In the genomic region with DNA sequence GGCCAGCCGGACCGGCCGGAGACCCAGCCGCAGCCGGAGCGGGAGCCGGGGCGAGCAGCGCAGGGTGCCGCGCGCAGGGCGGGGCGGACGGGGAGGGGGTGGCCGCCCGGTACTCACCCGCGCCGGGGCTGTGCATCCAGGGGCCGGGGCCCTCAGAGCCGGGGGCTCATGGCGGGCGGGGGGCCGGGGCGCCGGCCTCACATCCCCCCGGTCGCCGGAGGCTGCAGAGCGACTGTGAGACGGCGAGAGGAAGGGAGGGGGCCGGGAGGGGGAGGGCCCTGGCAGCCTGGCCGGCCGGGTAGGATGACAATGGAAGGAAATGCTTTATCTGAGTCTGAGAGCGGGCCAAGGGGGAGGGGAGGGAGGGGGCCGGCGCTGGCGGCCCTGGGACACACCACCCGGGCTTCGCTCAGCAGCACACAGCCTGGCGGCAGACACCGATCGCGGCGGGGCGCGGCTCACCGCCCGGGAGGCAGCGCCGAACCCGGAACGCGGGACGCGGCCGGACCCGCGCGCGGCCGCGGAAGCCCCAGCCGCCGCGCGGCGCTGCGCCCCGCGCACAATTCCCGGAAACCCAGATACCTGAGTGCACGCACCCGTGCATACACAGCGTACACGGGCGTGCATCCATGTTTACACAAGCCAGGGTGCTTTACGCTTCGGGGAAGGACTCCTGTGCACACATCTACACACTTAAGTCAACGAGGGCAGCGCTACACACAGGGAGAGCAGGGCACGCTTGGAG, we compare ENCODE assay signal across 8 mouse cellular contexts. TPM values are rescaled to one million over a fixed set of nuclear protein-coding genes. Genes with fewer than 3 reads are reported as not detected.
DNase-seq lines count a peak whose midpoint lies in the region; ATAC-seq and TF ChIP-seq lines count a peak whose summit lies in the region.

No protein-coding gene starts in this region.

- H3K79me2 ChIP-seq in CH12.LX (replicated peaks; ENCODE audit: control insufficient read depth, extremely low read depth, insufficient read depth, poor library complexity, severe bottlenecking), result peaks cover 39% of the 10 kb centered on the region

- peaks cover 30 to 50% of the 10 kb centered on the region in 2 experiments for H3K4me1 ChIP-seq in CH12.LX (ENCODE audit: control insufficient read depth in 1 of 2, insufficient read depth in 2 of 2)
- peaks cover 45% of the 10 kb centered on the region for H3K4me1 ChIP-seq in embryonic facial prominence, embryonic 12.5 days
- H3K4me1 ChIP-seq in heart, embryonic 14.5 days (ENCODE audit: control insufficient read depth in 2 of 2, insufficient read depth in 2 of 2, low read length in 2 of 2), result peaks cover 29 to 48% of the 10 kb centered on the region in 2 experiments
- peaks cover 61% of the 10 kb centered on the region for H3K4me1 ChIP-seq in kidney, embryonic 16.5 days (ENCODE audit: insufficient read depth, low read length)

- H3K27ac ChIP-seq in CH12.LX (ENCODE audit: insufficient read depth, low read depth), result peak overlapping the region; percentile 51
- H3K27ac ChIP-seq in embryonic facial prominence, embryonic 12.5 days, result peak overlapping the region; percentile 97
- H3K27ac ChIP-seq in heart, embryonic 14.5 days (replicated peaks in 1 of 2; ENCODE audit: control insufficient read depth in 1 of 2, insufficient read depth in 1 of 2, low read depth in 2 of 2, low read length in 2 of 2), result peak overlapping the region; percentile 90 to 93
- peak overlapping the region; percentile 97 for H3K27ac ChIP-seq in kidney, embryonic 16.5 days (ENCODE audit: low read length)

- peak overlapping the region; percentile 44 for H3K4me2 ChIP-seq in CH12.LX (ENCODE audit: insufficient read depth, low read depth, poor library complexity, severe bottlenecking)
- peak overlapping the region; percentile 77 for H3K4me2 ChIP-seq in embryonic facial prominence, embryonic 12.5 days (replicated peaks)
- peak overlapping the region; percentile 87 for H3K4me2 ChIP-seq in heart, embryonic 14.5 days (ENCODE audit: low read length)
- peak overlapping the region; percentile 92 for H3K4me2 ChIP-seq in kidney, embryonic 16.5 days (replicated peaks; ENCODE audit: low read depth, low read length)

- peak; percentile 80 for ATAC-seq in embryonic facial prominence, embryonic 12.5 days (ENCODE audit: insufficient number of reproducible peaks, insufficient read depth, low FRiP score, low TSS enrichment)
- ATAC-seq in heart, embryonic 14.5 days (ENCODE audit: insufficient number of reproducible peaks, insufficient read depth, low FRiP score, low read depth), result peak; percentile 86
- peak; percentile 90 for ATAC-seq in kidney, embryonic 16.5 days (ENCODE audit: low FRiP score, low TSS enrichment)

- no peaks in the 10 kb centered on the region for H3K36me3 ChIP-seq in CH12.LX (replicated peaks in 1 of 2; ENCODE audit: control insufficient read depth in 1 of 2, insufficient read depth in 1 of 2, low read length in 1 of 2)
- H3K36me3 ChIP-seq in embryonic facial prominence, embryonic 12.5 days, result no peaks in the 10 kb centered on the region
- H3K36me3 ChIP-seq in heart, embryonic 14.5 days (ENCODE audit: control insufficient read depth, insufficient read depth, low read length), result peaks cover 2% of the 10 kb centered on the region; the same call in 1 of the 2 replicates
- H3K36me3 ChIP-seq in kidney, embryonic 16.5 days (ENCODE audit: insufficient read depth, low read length), result no peaks in the 10 kb centered on the region

- TF ChIP-seq POLR2A in CH12.LX (IDR thresholded peaks at IDR 0.05; ENCODE audit: low read depth, low read length), result peak; percentile 53

- peak; percentile 75 for DNase-seq in CH12.LX (ENCODE audit: extremely low read depth)
- DNase-seq in adrenal gland, postnatal 10 days, result peak; percentile 82
- peak; percentile 83 for DNase-seq in lung, postnatal 10 days
- peak; percentile 45 for DNase-seq in retina, postnatal 7 days (ENCODE audit: low read depth, low spot score)
- DNase-seq in natural killer cell, adult 2 months (ENCODE audit: low spot score in 2 of 2), result no peak

- dilution Hi-C loops in CH12.LX (cut with MboI; ENCODE audit: extremely low pct_ligation_motif_present, extremely low pct_unique_long_range_greater_than_20kb, low sequenced_read_pairs), result no loop called here

- no peak for TF ChIP-seq EP300 in CH12.LX (IDR thresholded peaks at IDR 0.05; ENCODE audit: low read length)

- in situ Hi-C loops in CH12.LX (cut with MboI; ENCODE audit: low pct_ligation_motif_present, low pct_unique_long_range_greater_than_20kb, low sequenced_read_pairs), result loop anchor here (25.0 kb wide), 1 partner anchor 369 kb away; no protein-coding TSS in a partner anchor

- TF ChIP-seq RAD21 in CH12.LX (IDR thresholded peaks at IDR 0.05; ENCODE audit: low read depth, low read length), result no peak

- peaks cover 3% of the 10 kb centered on the region for H3K27me3 ChIP-seq in CH12.LX (replicated peaks)
- no peaks in the 10 kb centered on the region for H3K27me3 ChIP-seq in embryonic facial prominence, embryonic 12.5 days
- H3K27me3 ChIP-seq in heart, embryonic 14.5 days (ENCODE audit: control insufficient read depth, insufficient read depth, low read length), result no peaks in the 10 kb centered on the region
- H3K27me3 ChIP-seq in kidney, embryonic 16.5 days (ENCODE audit: insufficient read depth, low read length), result no peaks in the 10 kb centered on the region

- WGBS in embryonic facial prominence, embryonic 12.5 days, result under 1% methylated on average over 63 of the region's 84 CpGs
- WGBS in heart, embryonic 14.5 days, result under 1% methylated on average over 73 of the region's 84 CpGs
- WGBS in kidney, embryonic 16.5 days, result 0% methylated on average over 52 of the region's 84 CpGs

- no peaks in the 10 kb centered on the region for H3K9me3 ChIP-seq in CH12.LX (replicated peaks; ENCODE audit: low read length)
- H3K9me3 ChIP-seq in embryonic facial prominence, embryonic 12.5 days, result no peaks in the 10 kb centered on the region
- no peaks in the 10 kb centered on the region for H3K9me3 ChIP-seq in heart, embryonic 14.5 days (ENCODE audit: control insufficient read depth, low read length)
- H3K9me3 ChIP-seq in kidney, embryonic 16.5 days (ENCODE audit: low read length), result no peaks in the 10 kb centered on the region

- peak overlapping the region; percentile 65 to 92 (median 68) for H3K4me3 ChIP-seq in CH12.LX (replicated peaks in 1 of 3; ENCODE audit: low read depth in 2 of 3, low read length in 2 of 3, poor library complexity in 1 of 3)
- H3K4me3 ChIP-seq in embryonic facial prominence, embryonic 12.5 days, result peak overlapping the region; percentile 74
- peak overlapping the region; percentile 64 to 79 for H3K4me3 ChIP-seq in heart, embryonic 14.5 days (ENCODE audit: control insufficient read depth in 1 of 2, insufficient read depth in 1 of 2, low read depth in 1 of 2, low read length in 2 of 2)
- peak overlapping the region; percentile 85 for H3K4me3 ChIP-seq in kidney, embryonic 16.5 days (ENCODE audit: low read length)

- peak in 1 of 2 experiments; percentile 18; a peak in 1 of 4 replicates for TF ChIP-seq CTCF in CH12.LX (conservative IDR thresholded peaks at IDR 0.05 in 1 of 2, IDR thresholded peaks at IDR 0.05 in 1 of 2; ENCODE audit: low read depth in 2 of 2, low read length in 2 of 2)

- H3K9ac ChIP-seq in CH12.LX (ENCODE audit: insufficient read depth, low read depth), result peak overlapping the region; percentile 84
- peak overlapping the region; percentile 97 for H3K9ac ChIP-seq in embryonic facial prominence, embryonic 12.5 days
- H3K9ac ChIP-seq in heart, embryonic 14.5 days (ENCODE audit: low read length), result peak overlapping the region; percentile 88
- H3K9ac ChIP-seq in kidney, embryonic 16.5 days (replicated peaks; ENCODE audit: low read length), result peak overlapping the region; percentile 98

TF ChIP-seq in CH12.LX, 34 proteins besides CTCF, POLR2A, EP300 and RAD21 (continues in another document):
- TF ChIP-seq ELF1 (IDR thresholded peaks at IDR 0.05; ENCODE audit: low read depth, low read length) (peak; percentile 60), UBTF (IDR thresholded peaks at IDR 0.05; ENCODE audit: low read depth, low read length) (peak; percentile 49), JUND (conservative IDR thresholded peaks at IDR 0.05; ENCODE audit: low read depth, low read length) (no peak), HCFC1 (IDR thresholded peaks at IDR 0.05; ENCODE audit: low read depth, low read length) (no peak), SMC3 (IDR thresholded peaks at IDR 0.05; ENCODE audit: low read depth, low read length) (no peak), USF2 (conservative IDR thresholded peaks at IDR 0.05; ENCODE audit: low read depth, low read length) (no peak), E2F4 (IDR thresholded peaks at IDR 0.05; ENCODE audit: insufficient replicate concordance, low read depth, low read length) (no peak), KAT2A (IDR thresholded peaks at IDR 0.05; ENCODE audit: insufficient replicate concordance, low read length) (no peak), JUN (IDR thresholded peaks at IDR 0.05; ENCODE audit: insufficient read depth, low read depth, low read length) (no peak), MYC (IDR thresholded peaks at IDR 0.05; ENCODE audit: low read depth, low read length) (no peak), CHD2 (IDR thresholded peaks at IDR 0.05; ENCODE audit: low read length) (peak; percentile 62), TBP (conservative IDR thresholded peaks at IDR 0.05; ENCODE audit: low read depth, low read length) (no peak), USF1 (IDR thresholded peaks at IDR 0.05; ENCODE audit: low read depth, low read length) (no peak), MAFK (IDR thresholded peaks at IDR 0.05; ENCODE audit: insufficient replicate concordance, low read length) (no peak), RCOR1 (conservative IDR thresholded peaks at IDR 0.05; ENCODE audit: low read depth, low read length) (no peak)

RNA-seq across cellular contexts. Expression of a gene that starts 12.9 kb away (rescaled TPM):
- total RNA-seq in CH12.LX (2012; rRNA removed) (18.0 and 21.7 TPM in 2 replicates), CH12.LX (2014; rRNA removed) (17.7 and 19.8 TPM in 2 replicates)
- polyA plus RNA-seq in CH12.LX (2012; ENCODE audit: insufficient read length, low read depth), result 47.8 and 55.2 TPM in 2 replicates
- 10 to 100 TPM; 50.4 to 76.7 TPM for total RNA-seq in adrenal gland, postnatal 10 days (2021)
- 33.5 and 38.8 TPM in 2 replicates for polyA plus RNA-seq in embryonic facial prominence, embryonic 12.5 days (2016; fragmentation: Nextera tagmentation; extraction: Ambion mirVana)
- 25.7 and 26.7 TPM in 2 replicates for polyA plus RNA-seq in heart, embryonic 14.5 days (2014; fragmentation: Nextera tagmentation; extraction: Ambion mirVana)
- polyA plus RNA-seq in kidney, embryonic 16.5 days (2015; fragmentation: Nextera tagmentation; extraction: Ambion mirVana), result 37.3 and 40.0 TPM in 2 replicates

RNA-seq across cellular contexts. Expression of a gene that starts 53.1 kb away (rescaled TPM):
- total RNA-seq in CH12.LX (2012; rRNA removed) (35.0 and 39.4 TPM in 2 replicates), CH12.LX (2014; rRNA removed) (23.2 and 25.4 TPM in 2 replicates)
- 50.6 and 56.0 TPM in 2 replicates for polyA plus RNA-seq in CH12.LX (2012; ENCODE audit: insufficient read length, low read depth)
- 10 to 100 TPM; 66.1 to 78.6 TPM for total RNA-seq in adrenal gland, postnatal 10 days (2021)
- polyA plus RNA-seq in embryonic facial prominence, embryonic 12.5 days (2016; fragmentation: Nextera tagmentation; extraction: Ambion mirVana), result 29.4 and 32.6 TPM in 2 replicates
- 67.1 and 69.6 TPM in 2 replicates for polyA plus RNA-seq in heart, embryonic 14.5 days (2014; fragmentation: Nextera tagmentation; extraction: Ambion mirVana)
- 81.7 and 81.9 TPM in 2 replicates for polyA plus RNA-seq in kidney, embryonic 16.5 days (2015; fragmentation: Nextera tagmentation; extraction: Ambion mirVana)

Comparison
In these comparisons a context has a peak if more than half of its experiments do, and no peak if none do; other contexts are left out.
1. DNase-seq: peak in CH12.LX (single experiment), adrenal gland, postnatal 10 days (single experiment), lung, postnatal 10 days (single experiment) and retina, postnatal 7 days (single experiment); none in natural killer cell, adult 2 months (0 of 2).
2. Peak in every context shown above with its lines, with median percentiles within 50 percentile points of each other: H3K27ac ChIP-seq, H3K4me2 ChIP-seq, H3K4me3 ChIP-seq, H3K9ac ChIP-seq and ATAC-seq.